Mouse (Mus musculus): Measurements from ENCODE around the gene Hoxa11.

- TF ChIP-seq POLR2A (IDR thresholded peaks at IDR 0.05; ENCODE audit: control insufficient read depth, extremely low read depth, insufficient read depth, low read length, poor library complexity) (no peak), CTCF (IDR thresholded peaks at IDR 0.05; ENCODE audit: borderline replicate concordance, control insufficient read depth, extremely low read depth, insufficient read depth, low read length, poor library complexity) (no peak)
Observed at GRCm38 (mm10) chr6:52201269-52201668, 44.3 kb downstream of the Hoxa11 start.

Measured in thymus, adult 2 months (tissue).